ENCODE assay signal across 26 mouse cellular contexts in the genomic region with DNA sequence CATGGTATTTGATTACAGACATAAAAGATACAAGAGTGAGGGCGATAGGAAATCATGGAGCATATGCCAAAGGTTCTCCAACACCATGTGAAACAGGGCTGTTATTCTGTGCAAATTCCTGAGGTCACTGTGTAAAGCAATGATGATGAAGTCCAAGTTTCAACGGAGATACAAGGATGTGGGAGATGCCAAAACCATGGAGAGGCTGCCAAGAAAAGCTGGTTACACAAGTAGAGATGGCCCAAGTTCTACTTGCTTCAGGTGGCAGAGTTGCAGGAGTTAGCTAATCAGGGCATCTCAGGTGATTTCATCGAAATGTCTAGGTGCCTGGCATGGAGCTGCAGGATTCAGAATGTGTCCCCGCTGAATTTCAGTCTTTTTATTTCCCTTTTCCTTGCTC.
DNase-seq lines count a peak whose midpoint lies in the region; ATAC-seq lines count a peak whose summit lies in the region.
"Had no signal": no experiment of that assay in that cellular context is flagged by ENCODE, and none has a peak within 500 bp of the region (broad histone marks: within the 10 kb centered on the region; RNA-seq: fewer than 3 reads in every experiment).

No protein-coding gene starts in this region.

- no peak overlapping the region for H3K9ac ChIP-seq in heart, embryonic 11.5 days (ENCODE audit: low read depth, low read length)
- H3K9ac ChIP-seq: embryonic facial prominence, embryonic 12.5 days; forebrain, embryonic 12.5 days; hindbrain, embryonic 13.5 days; liver, postnatal 0 days; midbrain, embryonic 15.5 days; neural tube, embryonic 13.5 days; stomach, embryonic 15.5 days had no signal

- no peaks in the 10 kb centered on the region for H3K9me3 ChIP-seq in heart, embryonic 11.5 days (replicated peaks; ENCODE audit: control insufficient read depth, low read length)
- H3K9me3 ChIP-seq: embryonic facial prominence, embryonic 12.5 days; forebrain, embryonic 12.5 days; hindbrain, embryonic 13.5 days; limb, embryonic 10.5 days; midbrain, embryonic 15.5 days; neural tube, embryonic 13.5 days; stomach, embryonic 15.5 days had no signal

- no peaks in the 10 kb centered on the region for H3K27me3 ChIP-seq in heart, embryonic 11.5 days (ENCODE audit: control insufficient read depth, insufficient read depth, low read length)
- H3K27me3 ChIP-seq: embryonic facial prominence, embryonic 12.5 days; forebrain, embryonic 12.5 days; hindbrain, embryonic 13.5 days; midbrain, embryonic 15.5 days; neural tube, embryonic 13.5 days; Patski; stomach, embryonic 15.5 days had no signal

- H3K4me1 ChIP-seq in heart, embryonic 11.5 days (ENCODE audit: control insufficient read depth, insufficient read depth, low read length) = no peaks in the 10 kb centered on the region
- H3K4me1 ChIP-seq: embryonic facial prominence, embryonic 12.5 days; hindbrain, embryonic 13.5 days; limb, embryonic 10.5 days; midbrain, embryonic 15.5 days; neural tube, embryonic 13.5 days; stomach, embryonic 15.5 days had no signal

- no peak overlapping the region for H3K4me3 ChIP-seq in heart, embryonic 11.5 days (ENCODE audit: low read depth, low read length)
- H3K4me3 ChIP-seq: embryonic facial prominence, embryonic 12.5 days; forebrain, embryonic 12.5 days; hindbrain, embryonic 13.5 days; limb, embryonic 10.5 days; midbrain, embryonic 15.5 days; myocyte; neural tube, embryonic 13.5 days; stomach, embryonic 15.5 days had no signal

- no peak for ATAC-seq in heart, embryonic 11.5 days (replicated peaks; ENCODE audit: insufficient number of reproducible peaks, low FRiP score, low TSS enrichment)
- ATAC-seq: liver, postnatal 0 days; midbrain, embryonic 15.5 days; Patski had no signal

- no peaks in the 10 kb centered on the region for H3K36me3 ChIP-seq in heart, embryonic 11.5 days (ENCODE audit: control insufficient read depth, insufficient read depth, low read length)
- H3K36me3 ChIP-seq: embryonic facial prominence, embryonic 12.5 days; forebrain, embryonic 12.5 days; hindbrain, embryonic 13.5 days; limb, embryonic 10.5 days; midbrain, embryonic 15.5 days; neural tube, embryonic 13.5 days; stomach, embryonic 15.5 days had no signal

- DNase-seq in heart, adult 18-20 months = peak; percentile 14 to 23
- peak; percentile 5 for DNase-seq in kidney, adult 9 months
- DNase-seq in kidney, postnatal 14 days = no peak
- peak; percentile 28 for DNase-seq in lung, postnatal 36 days
- DNase-seq in lung, postnatal 4 days = no peak
- peak; percentile 98 for DNase-seq in fat pad, adult 2 months (ENCODE audit: extremely low read depth, low read depth, low spot score)
- no peak for DNase-seq in layer of hippocampus, adult 9-11 months
- DNase-seq: cerebellum, adult 11-12 months; cerebellum, postnatal 14 days; gastrocnemius, postnatal 25 days; liver; liver, postnatal 0 days; right cerebral cortex, adult 18-20 months; right cerebral cortex, postnatal 4 days; thymus, postnatal 4 days had no signal

- H3K27ac ChIP-seq in heart, embryonic 11.5 days (ENCODE audit: low read depth, low read length) = no peak overlapping the region
- H3K27ac ChIP-seq: embryonic facial prominence, embryonic 12.5 days; forebrain, embryonic 12.5 days; hindbrain, embryonic 13.5 days; limb, embryonic 10.5 days; macrophage; midbrain, embryonic 15.5 days; neural tube, embryonic 13.5 days; stomach, embryonic 15.5 days had no signal

- no peak overlapping the region for H3K4me2 ChIP-seq in heart, embryonic 11.5 days
- H3K4me2 ChIP-seq: embryonic facial prominence, embryonic 12.5 days; forebrain, embryonic 12.5 days; hindbrain, embryonic 13.5 days; midbrain, embryonic 15.5 days; neural tube, embryonic 13.5 days; stomach, embryonic 15.5 days had no signal

- WGBS in heart, embryonic 11.5 days (ENCODE audit: insufficient replicate concordance) = 80% methylated on average over 4 of the region's 4 CpGs

Comparison
In these comparisons a context has a peak if more than half of its experiments do, and no peak if none do; other contexts are left out.
1. DNase-seq: peak in heart, adult 18-20 months (2 of 2), kidney, adult 9 months (single experiment), lung, postnatal 36 days (single experiment) and fat pad, adult 2 months (single experiment); none in kidney, postnatal 14 days (single experiment), lung, postnatal 4 days (0 of 2) and layer of hippocampus, adult 9-11 months (single experiment).